Mouse (Mus musculus) liver, embryonic 14.5 days (tissue): ENCODE measurements around the gene Tmem248.

ENCODE experiments used
- CTCF ChIP-seq: IDR thresholded peaks from 2 replicates; pipeline ENCODE4 v1.5.1; 2016; ENCODE audit warnings: antibody characterized with exemption, low read depth, control low read depth
- EP300 ChIP-seq: IDR thresholded peaks from 2 replicates; pipeline ENCODE4 v1.6.1; 2016; ENCODE audit warnings: antibody characterized with exemption, low read depth

DNA sequence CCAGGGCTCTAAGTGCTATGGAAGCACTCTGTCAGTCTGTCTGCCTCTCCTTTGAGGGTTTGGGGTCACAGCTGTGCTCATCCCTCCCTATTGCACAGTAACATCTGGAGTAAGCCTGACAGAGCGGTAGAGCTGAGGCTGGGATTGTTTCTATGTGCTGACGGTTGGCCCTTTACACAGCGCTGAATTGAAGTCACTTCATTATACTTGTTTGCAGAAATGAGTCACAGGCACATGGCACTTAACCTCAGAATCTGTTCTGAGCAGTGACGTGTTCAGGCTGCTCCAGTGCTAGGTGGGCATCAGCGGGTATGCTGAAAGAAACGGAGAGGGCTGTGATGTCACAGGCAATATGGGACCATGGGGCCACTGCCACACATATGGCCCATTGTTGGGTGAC is 56.2 kb downstream of the Tmem248 start:
- no peak for TF ChIP-seq CTCF
- TF ChIP-seq EP300, result no peak
